32 mouse cellular contexts compared by ENCODE assay signal in genomic region chr13:6142771-6143170, GRCm38 (mm10).
"Had no signal": no experiment of that assay in that cellular context is flagged by ENCODE, and none has a peak within 500 bp of the region (broad histone marks: within the 10 kb centered on the region; RNA-seq: fewer than 3 reads in every experiment).

No protein-coding gene starts in this region.

- H3K4me3 ChIP-seq: limb, embryonic 10.5 days; limb, embryonic 12.5 days; limb, embryonic 13.5 days; limb, embryonic 15.5 days; liver, embryonic 12.5 days; liver, embryonic 13.5 days; liver, embryonic 15.5 days; lung, embryonic 15.5 days; megakaryocyte, embryonic 14.5 days; midbrain, embryonic 10.5 days; midbrain, embryonic 12.5 days; midbrain, embryonic 13.5 days; midbrain, embryonic 15.5 days; myocyte; neural tube, embryonic 12.5 days had no signal

- H3K27me3 ChIP-seq: limb, embryonic 12.5 days; limb, embryonic 13.5 days; limb, embryonic 15.5 days; liver, embryonic 12.5 days; liver, embryonic 13.5 days; liver, embryonic 15.5 days; lung, embryonic 15.5 days; megakaryocyte, embryonic 14.5 days; midbrain, embryonic 12.5 days; midbrain, embryonic 13.5 days; midbrain, embryonic 15.5 days; neural tube, embryonic 12.5 days had no signal

- H3K4me2 ChIP-seq: limb, embryonic 12.5 days; limb, embryonic 13.5 days; limb, embryonic 15.5 days; liver, embryonic 11.5 days; liver, embryonic 12.5 days; liver, embryonic 13.5 days; liver, embryonic 15.5 days; lung, embryonic 14.5 days; lung, embryonic 15.5 days; midbrain, embryonic 11.5 days; midbrain, embryonic 12.5 days; midbrain, embryonic 13.5 days; midbrain, embryonic 15.5 days; neural tube, embryonic 12.5 days had no signal

- H3K9ac ChIP-seq: limb, embryonic 12.5 days; limb, embryonic 13.5 days; limb, embryonic 15.5 days; liver, embryonic 12.5 days; liver, embryonic 13.5 days; liver, embryonic 14.5 days; liver, embryonic 15.5 days; liver, postnatal 0 days; lung, embryonic 14.5 days; lung, embryonic 15.5 days; midbrain, embryonic 12.5 days; midbrain, embryonic 13.5 days; midbrain, embryonic 15.5 days; neural tube, embryonic 12.5 days had no signal

- H3K4me1 ChIP-seq: limb, embryonic 10.5 days; limb, embryonic 12.5 days; limb, embryonic 13.5 days; limb, embryonic 15.5 days; liver, embryonic 12.5 days; liver, embryonic 13.5 days; liver, embryonic 15.5 days; lung, embryonic 15.5 days; megakaryocyte, embryonic 14.5 days; midbrain, embryonic 12.5 days; midbrain, embryonic 13.5 days; midbrain, embryonic 15.5 days; neural tube, embryonic 12.5 days had no signal

- ATAC-seq: liver, embryonic 12.5 days; liver, postnatal 0 days; lung, postnatal 0 days; midbrain, embryonic 13.5 days; midbrain, embryonic 15.5 days; midbrain, embryonic 16.5 days had no signal

- DNase-seq: left cerebral cortex, postnatal 4 days; liver; liver, embryonic 13.5 days; liver, postnatal 0 days; lung, adult 18-20 months; lung, adult 2 months; lung, embryonic 14.5 days; lung, postnatal 10 days; lung, postnatal 14 days; lung, postnatal 36 days; lung, postnatal 4 days; midbrain, embryonic 14.5 days had no signal

- H3K36me3 ChIP-seq: limb, embryonic 10.5 days; limb, embryonic 12.5 days; limb, embryonic 13.5 days; limb, embryonic 15.5 days; liver, embryonic 12.5 days; liver, embryonic 13.5 days; liver, embryonic 15.5 days; lung, embryonic 15.5 days; midbrain, embryonic 10.5 days; midbrain, embryonic 12.5 days; midbrain, embryonic 13.5 days; midbrain, embryonic 15.5 days; neural tube, embryonic 12.5 days had no signal

- H3K9me3 ChIP-seq: limb, embryonic 10.5 days; limb, embryonic 12.5 days; limb, embryonic 13.5 days; limb, embryonic 15.5 days; liver, embryonic 12.5 days; liver, embryonic 13.5 days; liver, embryonic 15.5 days; lung, embryonic 15.5 days; megakaryocyte, embryonic 14.5 days; midbrain, embryonic 10.5 days; midbrain, embryonic 12.5 days; midbrain, embryonic 13.5 days; midbrain, embryonic 15.5 days; neural tube, embryonic 12.5 days had no signal

- H3K27ac ChIP-seq: limb, embryonic 10.5 days; limb, embryonic 12.5 days; limb, embryonic 13.5 days; limb, embryonic 15.5 days; liver, embryonic 12.5 days; liver, embryonic 13.5 days; liver, embryonic 14.5 days; liver, embryonic 15.5 days; lung, embryonic 15.5 days; macrophage; midbrain, embryonic 10.5 days; midbrain, embryonic 12.5 days; midbrain, embryonic 13.5 days; midbrain, embryonic 15.5 days; neural tube, embryonic 12.5 days had no signal
